Mouse (Mus musculus) Muller cell, postnatal 12 days (primary cell): ENCODE data around the gene Agpat2.

ENCODE experiments used
- DNase-seq: peaks from one replicate; pipeline ENCODE4 v3.0.0-alpha.2; 2015; ENCODE audit errors: inconsistent ontology term

Agpat2 gene

GRCm38 (mm10) chr2:26575378-26575777, 28.8 kb downstream of the Agpat2 start:
- DNase-seq = no peak

- DNase-seq = no peak
Observed at GRCm38 (mm10) chr2:26574862-26575261, 29.4 kb downstream of the Agpat2 start.

DNA sequence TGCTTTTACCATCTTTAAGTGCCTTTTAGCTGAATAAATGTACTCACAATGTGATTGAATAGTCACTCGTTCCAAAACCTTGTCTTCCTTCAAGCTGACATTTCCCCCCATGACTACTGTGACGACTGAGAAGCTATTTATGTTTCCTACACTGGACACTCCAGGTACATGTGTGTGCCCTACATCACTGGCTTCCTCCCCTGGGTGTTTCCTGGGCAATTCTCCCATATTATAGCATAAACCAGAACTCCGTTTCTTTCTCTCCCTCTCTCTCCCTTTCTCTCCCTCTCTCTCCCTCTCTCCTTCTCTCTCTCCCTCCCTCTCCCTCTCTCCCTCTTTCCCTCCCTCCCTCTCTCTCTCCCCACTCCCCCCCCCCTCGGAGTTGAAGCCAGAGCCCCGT, 30.4 kb downstream of the Agpat2 start:
- peak; percentile 29 for DNase-seq

GRCm38 (mm10) chr2:26573396-26573795, 30.8 kb downstream of the Agpat2 start:
- peak; percentile 79 for DNase-seq

- no peak for DNase-seq
Observed at GRCm38 (mm10) chr2:26571826-26572225, 32.4 kb downstream of the Agpat2 start.

- DNase-seq = no peak
Observed at GRCm38 (mm10) chr2:26571400-26571799, 32.8 kb downstream of the Agpat2 start.

GRCm38 (mm10) chr2:26570034-26570433, 34.2 kb downstream of the Agpat2 start:
- DNase-seq = peak; percentile 60

- peak; percentile 60 for DNase-seq
Observed at GRCm38 (mm10) chr2:26566221-26566620, 38.0 kb downstream of the Agpat2 start.

- DNase-seq = peak; percentile 63
Observed at GRCm38 (mm10) chr2:26561351-26562016, 42.7 kb downstream of the Agpat2 start.

DNA sequence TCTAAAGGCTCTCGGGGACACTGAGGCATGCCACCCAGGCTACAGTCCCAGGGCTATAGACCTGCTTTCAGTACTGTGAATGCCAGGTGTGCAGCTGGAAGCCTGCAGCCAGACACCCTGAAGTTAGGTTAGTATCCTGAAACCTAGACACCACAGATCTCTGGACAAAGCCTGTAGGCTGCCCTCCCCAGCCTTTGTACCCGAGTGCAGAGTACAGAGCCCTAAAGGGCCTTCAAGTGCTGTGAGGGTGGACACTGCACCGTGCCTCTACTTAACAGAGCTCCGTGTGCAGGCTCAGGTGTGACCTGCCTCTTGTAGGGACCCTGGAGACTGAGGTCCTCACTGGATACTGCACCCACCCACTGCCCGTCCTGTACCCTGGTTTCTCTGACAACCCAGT, 43.7 kb downstream of the Agpat2 start:
- no peak for DNase-seq

DNA sequence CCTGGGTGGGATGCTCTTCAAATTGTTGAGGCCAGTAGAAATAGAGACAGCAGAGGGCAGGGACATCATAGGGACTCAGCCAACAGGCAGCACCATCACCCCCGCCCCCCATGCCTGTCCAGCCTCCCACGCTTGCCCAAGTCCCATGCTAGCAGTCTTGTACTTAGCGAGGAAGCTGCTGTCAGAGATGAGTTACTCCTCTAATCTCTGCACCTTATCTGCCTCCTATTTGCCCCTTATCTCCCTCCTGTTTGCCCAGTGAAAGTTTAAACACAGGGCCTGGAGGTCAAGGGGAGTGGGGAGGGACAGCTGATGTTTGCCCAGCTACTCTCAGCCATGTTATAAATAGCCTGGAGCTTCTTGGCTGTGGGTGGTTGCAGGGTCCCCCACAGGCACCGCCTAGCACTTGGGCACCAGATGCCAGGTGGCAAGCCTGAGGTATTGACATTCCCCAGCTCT, 47.7 kb downstream of the Agpat2 start:
- DNase-seq = no peak

- peak; percentile 45 for DNase-seq
Observed at GRCm38 (mm10) chr2:26555076-26555475, 49.1 kb downstream of the Agpat2 start.

GRCm38 (mm10) chr2:26553904-26554303, 50.3 kb downstream of the Agpat2 start:
- DNase-seq = no peak

- no peak for DNase-seq
Observed at GRCm38 (mm10) chr2:26552066-26552465, 52.2 kb downstream of the Agpat2 start.

DNA sequence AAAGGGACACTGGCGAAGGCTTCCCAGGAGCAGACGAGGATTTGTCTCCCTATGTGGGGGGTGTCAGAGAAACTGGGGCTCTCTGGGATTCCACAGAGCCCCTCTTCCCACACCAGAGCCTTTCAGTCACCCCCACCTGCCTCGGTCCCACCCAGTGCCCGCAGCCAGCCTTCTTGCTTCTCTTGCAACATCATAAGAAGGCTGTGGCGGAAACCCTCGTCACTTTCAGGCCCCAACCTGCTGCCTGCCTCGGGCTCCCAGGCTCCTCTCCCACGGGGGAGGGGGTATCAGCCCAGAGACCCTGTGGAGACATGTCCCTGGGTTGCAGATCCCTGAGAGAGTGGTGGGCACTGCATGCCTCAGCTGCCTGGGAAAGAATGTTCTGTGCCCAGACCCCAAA, 52.8 kb downstream of the Agpat2 start:
- DNase-seq = no peak

DNA sequence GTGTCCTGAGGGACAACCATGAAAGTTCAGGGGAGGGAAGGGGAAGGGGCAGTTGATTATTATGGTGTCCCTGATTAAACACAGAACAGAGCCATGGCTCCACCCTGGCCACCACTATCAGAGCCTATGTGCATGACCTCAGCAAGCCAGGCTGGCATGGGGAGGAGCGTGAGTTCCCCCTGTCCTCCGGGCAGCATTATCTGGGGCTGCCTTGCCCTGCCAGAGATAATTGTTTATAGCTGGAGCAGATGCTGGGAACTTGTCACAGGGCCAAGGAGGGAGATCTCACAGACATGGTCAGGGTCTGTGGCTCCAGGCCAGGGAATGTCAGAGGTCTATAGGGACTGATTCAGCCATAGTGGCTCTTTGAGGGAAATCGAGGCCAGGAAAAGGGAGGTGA, 53.4 kb downstream of the Agpat2 start:
- no peak for DNase-seq

DNA sequence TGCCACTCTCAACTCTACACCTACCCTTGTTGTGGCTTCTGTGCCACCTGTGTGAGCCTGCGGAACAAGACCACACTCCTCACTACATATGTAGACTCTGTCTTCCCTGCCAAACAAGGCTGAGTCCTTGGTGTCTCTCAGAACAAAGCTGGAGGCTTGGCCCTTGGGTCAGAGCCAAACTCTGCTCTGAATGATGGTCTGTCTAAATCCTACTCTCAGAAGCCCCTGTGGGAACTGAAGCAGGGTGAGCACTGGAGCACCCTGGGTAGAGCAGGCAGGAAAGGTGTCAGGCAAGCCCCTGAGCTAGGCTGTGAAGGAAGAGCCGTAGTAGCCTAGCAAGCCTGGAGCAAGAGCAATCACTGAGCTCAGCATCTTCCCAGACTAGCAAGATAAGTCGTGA, 54.0 kb downstream of the Agpat2 start:
- DNase-seq = no peak

DNA sequence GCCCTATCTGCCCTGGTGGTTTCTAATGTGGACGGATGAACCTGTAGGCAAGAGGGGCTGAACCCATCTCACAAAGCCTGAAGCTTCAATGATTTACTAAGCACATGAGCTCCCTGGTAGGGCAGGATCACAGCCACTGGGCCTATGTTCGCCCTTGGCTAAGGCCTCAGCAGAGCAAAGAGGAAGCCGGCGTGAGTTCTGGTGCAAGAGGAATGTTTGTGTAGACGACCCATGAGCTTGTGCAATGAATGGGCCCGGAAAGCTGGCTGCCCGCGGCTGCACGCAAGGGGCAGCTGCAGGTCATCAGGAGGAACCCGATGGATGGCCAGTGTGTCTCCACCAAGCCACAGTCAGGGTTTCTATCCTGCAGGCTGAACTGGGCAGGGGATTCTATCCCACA, 54.4 kb downstream of the Agpat2 start:
- DNase-seq = peak; percentile 48

- DNase-seq = peak; percentile 55
Observed at GRCm38 (mm10) chr2:26547481-26547880, 56.7 kb downstream of the Agpat2 start.

- no peak for DNase-seq
Observed at GRCm38 (mm10) chr2:26544265-26544664, 60.0 kb downstream of the Agpat2 start.

- no peak for DNase-seq
Observed at GRCm38 (mm10) chr2:26543768-26544167, 60.4 kb downstream of the Agpat2 start.

DNA sequence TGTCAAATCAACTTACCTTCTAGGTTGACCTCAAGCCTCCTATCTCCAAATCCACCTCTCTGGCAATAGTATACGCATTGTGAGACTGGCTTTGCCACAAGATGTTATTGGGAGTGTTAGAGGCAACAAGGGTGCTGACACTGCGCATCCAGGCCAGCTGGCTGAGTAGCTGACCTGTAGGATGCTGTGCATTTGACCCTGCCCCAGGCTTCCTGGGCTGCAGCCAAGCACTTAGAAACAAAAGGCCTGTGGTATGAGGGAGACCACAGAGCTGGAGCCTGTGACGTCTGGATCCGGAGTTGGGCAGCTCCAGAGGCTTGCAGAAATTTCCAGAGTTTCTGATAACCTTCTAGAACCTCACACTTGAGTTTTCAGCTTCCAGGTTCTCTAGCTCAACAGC, 61.1 kb downstream of the Agpat2 start:
- peak; percentile 90 for DNase-seq
